Mouse (Mus musculus) hindbrain, embryonic 12.5 days (tissue): ENCODE data around the gene Olfr38. TPM values are rescaled to one million over a fixed set of nuclear protein-coding genes. Genes with fewer than 3 reads are reported as not detected.

ENCODE experiments used
- ATAC-seq: fragments of 200-750 bp; cut with Nextera tagmentation; 2 replicates; pipeline ENCODE4 v1.8.0; 2017; ENCODE audit warnings: moderate TSS enrichment; ENCODE audit not compliant: low FRiP score
- H3K27ac ChIP-seq: fragments of 300-500 bp; sonication (generic); 2 replicates; pipeline ENCODE4 v1.5.1; 2016; ENCODE audit warnings: mild to moderate bottlenecking
- H3K27me3 ChIP-seq: fragments of 300-500 bp; sonication (generic); 2 replicates; pipeline ENCODE4 v1.6.1; 2016; ENCODE audit warnings: mild to moderate bottlenecking
- H3K36me3 ChIP-seq: fragments of 300-500 bp; sonication (generic); 2 replicates; pipeline ENCODE4 v1.6.1; 2016; ENCODE audit warnings: mild to moderate bottlenecking
- H3K4me1 ChIP-seq: fragments of 300-500 bp; sonication (generic); 2 replicates; pipeline ENCODE4 v1.6.1; 2016
- H3K4me2 ChIP-seq: fragments of 300-500 bp; sonication (generic); replicated peaks from 2 replicates; pipeline ENCODE4 v1.6.1; 2016; ENCODE audit warnings: mild to moderate bottlenecking
- H3K4me3 ChIP-seq: fragments of 300-500 bp; sonication (generic); 2 replicates; pipeline ENCODE4 v1.5.1; 2016; ENCODE audit warnings: mild to moderate bottlenecking
- H3K9ac ChIP-seq: fragments of 300-500 bp; sonication (generic); 2 replicates; pipeline ENCODE4 v1.6.1; 2016; ENCODE audit warnings: mild to moderate bottlenecking, moderate library complexity
- H3K9me3 ChIP-seq: fragments of 300-500 bp; sonication (generic); replicated peaks from 2 replicates; pipeline ENCODE4 v1.6.1; 2016; ENCODE audit warnings: mild to moderate bottlenecking
- WGBS: fragments of 180-500 bp; shearing (Covaris S2); methylation state at CpG from one replicate; pipeline ENCODE4 v1.1.7; 2016; 5-methylcytosine and 5-hydroxymethylcytosine counted together
- polyA plus RNA-seq: library from polyadenylated mRNA; unstranded; fragments of >200 nt; fragmentation: Nextera tagmentation; extraction: Ambion mirVana; gene quantifications from 2 replicates; pipeline ENCODE4 v1.2.1, GENCODE M21; 2016

Olfr38 gene
- polyA plus RNA-seq = not detected in 2 replicates

DNA sequence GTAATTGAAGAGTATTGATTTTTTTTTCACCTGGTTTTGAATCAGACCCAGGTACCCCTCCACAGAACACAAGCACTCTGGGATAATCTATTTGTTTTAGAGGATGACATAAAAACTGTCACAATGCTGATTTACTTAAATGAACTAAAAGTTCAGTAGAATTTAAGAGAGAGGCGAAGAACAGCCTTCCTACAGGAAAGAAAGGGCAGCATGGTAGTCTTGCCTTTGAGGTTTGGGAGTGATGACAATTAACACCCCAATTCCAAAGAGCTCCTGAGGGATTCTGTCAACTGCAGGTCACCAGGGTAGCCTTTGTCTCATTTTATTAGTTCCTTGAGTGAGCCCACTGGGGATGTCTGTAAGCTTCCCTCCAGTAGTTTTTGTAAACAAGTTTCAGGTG is at the start of gene Olfr38:
Gene Olfr38, plus strand, starts transcription at position 301 of the 400 bp plus-strand sequence.
- H3K27ac ChIP-seq = no peak within 1 kb of the TSS
- H3K4me2 ChIP-seq = no peak within 1 kb of the TSS
- no peak within 1 kb of the TSS for H3K9ac ChIP-seq
- H3K4me1 ChIP-seq = no peaks in the 10 kb centered on the region
- H3K36me3 ChIP-seq = no peaks in the 10 kb centered on the region
- WGBS = 86% methylated on average over 1 of the region's 1 CpGs
- no peaks in the 10 kb centered on the region for H3K9me3 ChIP-seq
- H3K27me3 ChIP-seq = no peaks in the 10 kb centered on the region
- ATAC-seq = no peak
- H3K4me3 ChIP-seq = no peak within 1 kb of the TSS

DNA sequence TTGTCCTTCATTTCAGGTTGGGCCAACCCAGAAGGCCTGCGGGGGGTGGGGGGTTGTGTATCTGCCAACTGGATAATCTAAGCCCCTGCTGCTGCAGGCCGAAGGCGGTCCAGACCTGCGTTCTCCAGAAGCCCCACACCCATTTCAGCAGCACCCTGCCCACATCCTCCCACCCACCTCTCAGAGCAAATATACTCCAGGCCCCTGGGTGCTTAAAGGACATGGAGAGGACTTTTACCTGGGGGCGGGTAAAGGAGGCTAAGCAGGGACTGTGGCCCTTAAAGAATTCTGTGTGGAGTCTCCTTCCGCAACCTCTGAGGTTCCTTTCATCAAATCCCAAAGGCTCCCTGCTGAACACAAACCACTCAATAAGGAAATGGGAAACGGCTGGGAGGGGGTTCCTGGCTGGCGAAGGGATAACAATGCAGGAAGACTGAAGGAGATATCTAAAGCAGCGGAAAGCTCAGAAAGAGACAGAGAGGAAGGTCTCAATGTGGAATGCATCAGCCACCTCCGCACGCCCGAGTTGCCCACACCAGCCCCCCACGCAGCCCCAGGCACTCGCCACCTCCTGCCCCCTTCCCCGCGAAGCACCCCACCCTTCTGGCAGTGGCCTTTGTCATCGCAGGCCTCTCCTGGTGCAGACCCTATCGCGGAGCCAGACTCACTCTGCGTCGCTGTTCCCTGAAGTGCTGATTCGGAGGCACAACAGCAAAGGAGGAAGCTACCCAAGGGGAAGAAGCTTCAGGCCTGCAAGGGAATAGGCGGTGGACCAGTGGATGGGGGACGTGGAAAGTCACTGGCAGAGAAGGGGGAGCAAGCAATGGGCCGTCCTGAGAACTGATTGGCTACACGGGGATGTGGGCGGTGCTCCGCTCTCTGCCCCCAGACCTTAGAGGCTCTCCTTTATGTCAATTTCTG is 46.7 kb upstream of the Olfr38 start, which contains the start of gene Tcaf1:
Gene Tcaf1, minus strand, starts transcription at position 798 of the 921 bp plus-strand sequence.
- ATAC-seq = peak; percentile 100
- H3K9me3 ChIP-seq = no peaks in the 10 kb centered on the region
- H3K36me3 ChIP-seq = no peaks in the 10 kb centered on the region
- H3K4me1 ChIP-seq = peaks cover 16% of the 10 kb centered on the region
- H3K9ac ChIP-seq = peak within 1 kb of the TSS; percentile 96
- H3K4me2 ChIP-seq = peak within 1 kb of the TSS; percentile 53
- peak within 1 kb of the TSS; percentile 80 for H3K4me3 ChIP-seq
- 1% methylated on average over 28 of the region's 28 CpGs for WGBS
- H3K27ac ChIP-seq = peak within 1 kb of the TSS; percentile 98
- no peaks in the 10 kb centered on the region for H3K27me3 ChIP-seq

DNA sequence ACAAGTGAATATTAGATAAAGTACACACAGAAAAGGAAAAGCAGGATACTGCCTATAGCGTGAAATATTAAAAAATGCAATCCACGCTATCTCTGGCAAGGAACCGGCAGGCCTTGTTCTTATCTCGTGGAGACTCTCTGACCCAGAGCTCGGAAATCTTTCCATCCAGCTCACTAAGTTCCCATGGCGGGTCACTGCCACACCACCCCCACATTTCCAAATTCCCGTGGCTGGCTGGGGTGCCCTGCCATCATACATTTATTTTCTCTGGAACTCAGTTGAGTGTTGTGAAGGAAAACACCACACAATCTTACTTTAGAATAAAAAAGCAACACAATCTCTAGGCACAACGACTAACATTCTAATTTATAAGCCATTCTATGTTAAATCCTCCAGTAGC is 41.5 kb upstream of the Olfr38 start:
- H3K36me3 ChIP-seq = no peaks in the 10 kb centered on the region
- H3K27ac ChIP-seq = no peak overlapping the region
- no peak for ATAC-seq
- no peaks in the 10 kb centered on the region for H3K27me3 ChIP-seq
- 69% methylated on average over 8 of the region's 8 CpGs for WGBS
- no peak overlapping the region for H3K9ac ChIP-seq
- H3K9me3 ChIP-seq = no peaks in the 10 kb centered on the region
- H3K4me1 ChIP-seq = 0 out of 2 replicates have a peak, but pooled peaks cover 3% of the 10 kb centered on the region
- H3K4me3 ChIP-seq = no peak overlapping the region
- no peak overlapping the region for H3K4me2 ChIP-seq

DNA sequence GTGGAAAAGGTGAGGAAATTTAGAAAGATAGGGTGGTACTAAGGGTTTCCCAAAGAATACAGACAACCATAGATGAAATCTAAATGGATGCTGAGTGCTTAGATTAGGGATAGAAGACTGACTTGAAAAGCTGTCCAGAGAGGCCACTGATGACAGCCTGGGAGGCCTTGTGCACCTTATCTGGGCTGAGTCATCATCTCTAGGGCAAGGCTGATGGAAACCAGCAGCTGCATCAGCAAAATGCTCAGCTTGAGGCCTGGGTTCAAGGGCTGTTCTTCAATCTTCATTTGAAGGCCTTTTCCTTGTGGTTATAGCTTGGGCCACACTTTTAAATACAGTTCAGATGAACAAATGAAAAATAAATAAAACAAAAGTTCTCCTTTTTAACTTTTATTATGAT is 38.2 kb upstream of the Olfr38 start:
- Histone ChIP-seq H3K4me1 (0 out of 2 replicates have a peak, but pooled peaks cover 3% of the 10 kb centered on the region), H3K4me3 (no peak overlapping the region), H3K9me3 (no peaks in the 10 kb centered on the region), H3K4me2 (no peak overlapping the region), H3K9ac (no peak overlapping the region), H3K27ac (no peak overlapping the region), H3K36me3 (no peaks in the 10 kb centered on the region), H3K27me3 (no peaks in the 10 kb centered on the region)
- no peak for ATAC-seq

- WGBS = 94% methylated on average over 1 of the region's 1 CpGs
- H3K27me3 ChIP-seq = no peaks in the 10 kb centered on the region
- H3K4me2 ChIP-seq = no peak within 1 kb of the TSS
- no peaks in the 10 kb centered on the region for H3K4me1 ChIP-seq
- H3K4me3 ChIP-seq = no peak within 1 kb of the TSS
- no peak within 1 kb of the TSS for H3K27ac ChIP-seq
- no peaks in the 10 kb centered on the region for H3K36me3 ChIP-seq
- H3K9ac ChIP-seq = no peak within 1 kb of the TSS
- no peaks in the 10 kb centered on the region for H3K9me3 ChIP-seq
- ATAC-seq = no peak
Observed at GRCm38 (mm10) chr6:42739071-42739470, 17.1 kb upstream of the Olfr38 start, which contains the start of gene Olfr453. TSS of gene Olfr453 (plus strand) at chr6:42739371.

DNA sequence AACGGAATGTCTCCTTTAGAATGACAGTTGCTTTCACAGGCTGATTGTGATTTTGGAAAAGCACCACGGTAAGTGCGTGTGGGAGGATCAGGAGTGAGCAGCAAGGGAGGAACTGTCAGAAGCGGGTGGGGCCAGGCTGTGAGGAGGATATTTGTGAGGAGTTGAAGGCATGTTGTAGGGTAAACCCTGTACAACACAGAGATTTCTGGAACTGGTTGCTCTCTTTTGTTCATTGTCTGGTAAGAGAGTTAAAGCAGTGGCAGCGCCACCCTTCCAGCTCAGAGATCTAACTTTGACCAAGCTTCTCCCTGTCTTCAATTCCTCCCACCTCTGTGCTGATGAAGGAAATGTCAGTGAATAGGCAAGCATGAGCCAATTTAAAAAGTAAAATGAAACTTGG is 13.9 kb upstream of the Olfr38 start:
- Histone ChIP-seq H3K9ac (no peak overlapping the region), H3K27me3 (no peaks in the 10 kb centered on the region), H3K27ac (no peak overlapping the region), H3K4me3 (no peak overlapping the region), H3K36me3 (no peaks in the 10 kb centered on the region), H3K4me2 (no peak overlapping the region), H3K9me3 (no peaks in the 10 kb centered on the region), H3K4me1 (no peaks in the 10 kb centered on the region)
- ATAC-seq = no peak
- WGBS = 77% methylated on average over 5 of the region's 5 CpGs

GRCm38 (mm10) chr6:42747846-42748245 is 8.4 kb upstream of the Olfr38 start:
- H3K36me3 ChIP-seq = no peaks in the 10 kb centered on the region
- ATAC-seq = no peak
- H3K9me3 ChIP-seq = no peaks in the 10 kb centered on the region
- H3K4me1 ChIP-seq = no peaks in the 10 kb centered on the region
- no peaks in the 10 kb centered on the region for H3K27me3 ChIP-seq
- no peak overlapping the region for H3K4me3 ChIP-seq
- H3K27ac ChIP-seq = no peak overlapping the region
- no peak overlapping the region for H3K9ac ChIP-seq
- H3K4me2 ChIP-seq = no peak overlapping the region

DNA sequence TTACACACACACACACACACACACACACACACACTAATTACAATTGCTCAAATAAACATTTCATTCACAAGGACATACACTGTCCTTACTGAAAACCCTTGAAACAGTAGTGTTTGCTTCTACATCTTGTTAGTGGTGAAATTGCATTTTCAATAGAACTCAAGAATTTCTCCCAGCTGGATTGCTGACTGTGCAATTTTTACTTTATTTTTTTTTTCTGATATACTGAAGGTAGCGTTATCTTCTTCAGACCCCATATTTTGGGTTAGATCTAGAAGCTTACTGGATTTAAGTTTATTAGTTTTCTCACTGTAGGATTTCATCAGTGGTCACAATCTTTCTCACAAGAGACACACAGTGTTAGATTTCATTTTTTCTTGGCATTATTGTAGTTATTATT is 20.9 kb downstream of the Olfr38 start:
- H3K4me3 ChIP-seq = no peak overlapping the region
- no peak for ATAC-seq
- H3K36me3 ChIP-seq = no peaks in the 10 kb centered on the region
- H3K4me1 ChIP-seq = no peaks in the 10 kb centered on the region
- 94% methylated on average over 1 of the region's 1 CpGs for WGBS
- H3K4me2 ChIP-seq = no peak overlapping the region
- H3K9ac ChIP-seq = no peak overlapping the region
- no peaks in the 10 kb centered on the region for H3K9me3 ChIP-seq
- no peak overlapping the region for H3K27ac ChIP-seq
- H3K27me3 ChIP-seq = no peaks in the 10 kb centered on the region

GRCm38 (mm10) chr6:42784793-42785192 is 28.6 kb downstream of the Olfr38 start, which contains the start of gene Olfr452:
TSS of gene Olfr452 (plus strand) at chr6:42785093.
- H3K27ac ChIP-seq = no peak within 1 kb of the TSS
- H3K4me2 ChIP-seq = no peak within 1 kb of the TSS
- no peak for ATAC-seq
- H3K4me1 ChIP-seq = no peaks in the 10 kb centered on the region
- H3K9ac ChIP-seq = no peak within 1 kb of the TSS
- H3K4me3 ChIP-seq = no peak within 1 kb of the TSS
- no peaks in the 10 kb centered on the region for H3K9me3 ChIP-seq
- no peaks in the 10 kb centered on the region for H3K27me3 ChIP-seq
- no peaks in the 10 kb centered on the region for H3K36me3 ChIP-seq

- Histone ChIP-seq H3K36me3 (no peaks in the 10 kb centered on the region), H3K27ac (no peak overlapping the region)
Observed at GRCm38 (mm10) chr6:42790247-42790948, 34.2 kb downstream of the Olfr38 start.

DNA sequence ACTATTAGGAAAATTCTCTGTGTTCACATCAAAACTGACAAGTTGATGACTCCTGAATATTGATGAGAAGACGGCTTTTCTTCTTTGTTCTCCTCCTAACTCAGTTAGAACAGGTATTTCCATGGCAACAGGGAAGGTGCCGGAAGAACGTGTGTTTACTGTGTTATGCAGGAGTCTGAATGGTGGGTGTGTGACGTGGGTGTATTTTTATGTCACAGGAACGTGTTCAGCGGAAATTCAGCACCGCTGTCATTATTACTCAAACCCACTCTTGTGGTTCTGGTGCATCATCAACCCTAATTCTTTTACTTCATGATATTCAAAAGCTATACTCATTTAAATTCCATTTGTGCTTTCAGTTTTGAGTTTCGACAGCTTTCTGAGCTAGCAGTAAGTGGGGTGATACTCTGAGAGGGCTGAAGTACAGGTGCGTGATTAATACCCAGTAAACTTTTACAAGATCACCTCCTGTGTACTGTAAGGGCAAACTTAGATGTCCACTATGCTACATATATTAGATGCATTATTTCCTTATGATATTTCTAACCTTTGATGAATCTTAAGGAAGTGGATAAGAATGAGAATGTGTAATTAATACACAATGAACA is 34.8 kb downstream of the Olfr38 start:
- Histone ChIP-seq H3K4me1 (no peaks in the 10 kb centered on the region), H3K4me2 (no peak overlapping the region), H3K9ac (no peak overlapping the region), H3K4me3 (no peak overlapping the region), H3K27ac (no peak overlapping the region), H3K9me3 (no peaks in the 10 kb centered on the region), H3K27me3 (no peaks in the 10 kb centered on the region), H3K36me3 (no peaks in the 10 kb centered on the region)
- 78% methylated on average over 9 of the region's 9 CpGs for WGBS
- no peak for ATAC-seq

More at GRCm38 (mm10) chr6:42790247-42790948, 34.2 kb downstream of the Olfr38 start:
- Histone ChIP-seq H3K27me3 (no peaks in the 10 kb centered on the region), H3K4me2 (no peak overlapping the region), H3K9ac (no peak overlapping the region), H3K4me3 (no peak overlapping the region), H3K4me1 (no peaks in the 10 kb centered on the region), H3K9me3 (no peaks in the 10 kb centered on the region)
- peak; percentile 38; the same call in 1 of the 2 replicates for ATAC-seq
- 45% methylated on average over 4 of the region's 4 CpGs for WGBS

GRCm38 (mm10) chr6:42794982-42795381 is 38.8 kb downstream of the Olfr38 start:
- whole genome bisulfite sequencing = 93% methylated on average over 3 of the region's 3 CpGs
- Histone ChIP-seq H3K9me3 (no peaks in the 10 kb centered on the region), H3K9ac (no peak overlapping the region), H3K36me3 (no peaks in the 10 kb centered on the region), H3K27me3 (no peaks in the 10 kb centered on the region), H3K4me2 (no peak overlapping the region), H3K4me1 (no peaks in the 10 kb centered on the region), H3K27ac (no peak overlapping the region), H3K4me3 (no peak overlapping the region)
- ATAC-seq = no peak
